Mouse (Mus musculus) thymus, adult 2 months (tissue): Measurements from ENCODE around the gene Tma7. TPM values are rescaled to one million over a fixed set of nuclear protein-coding genes. Genes with fewer than 3 reads are reported as not detected.

Experiments
- DNase-seq: peaks from one replicate; pipeline ENCODE4 v3.0.0; 2021
- H3K27ac ChIP-seq: fragments of 200-500 bp; 2 replicates; pipeline ENCODE4 v1.5.1; 2012; ENCODE audit warnings: low read length, control low read depth; ENCODE audit not compliant: control insufficient read depth, insufficient read depth
- H3K27me3 ChIP-seq: fragments of 200-500 bp; 2 replicates; pipeline ENCODE4 v1.6.1; 2012; ENCODE audit warnings: mild to moderate bottlenecking, low read length, moderate library complexity, mixed read lengths; ENCODE audit not compliant: control insufficient read depth, insufficient read depth
- H3K36me3 ChIP-seq: fragments of 200-500 bp; 2 replicates; pipeline ENCODE4 v1.6.1; 2012; ENCODE audit warnings: mild to moderate bottlenecking, low read length, moderate library complexity; ENCODE audit not compliant: control insufficient read depth, insufficient read depth
- H3K4me1 ChIP-seq: fragments of 200-500 bp; replicated peaks from 2 replicates; pipeline ENCODE4 v1.6.1; 2012; ENCODE audit warnings: low read length; ENCODE audit not compliant: control insufficient read depth, insufficient read depth
- H3K4me3 ChIP-seq: fragments of 200-500 bp; 2 replicates; pipeline ENCODE4 v1.5.1; 2012; ENCODE audit warnings: mild to moderate bottlenecking, low read length, control low read depth, moderate library complexity; ENCODE audit not compliant: control insufficient read depth, insufficient read depth
- CTCF ChIP-seq: fragments of 200-500 bp; IDR thresholded peaks from 2 replicates; pipeline ENCODE4 v1.5.1; 2012; ENCODE audit warnings: mild to moderate bottlenecking, control low read depth, low read length, moderate library complexity, borderline replicate concordance; ENCODE audit not compliant: control insufficient read depth, poor library complexity, insufficient read depth; ENCODE audit errors: extremely low read depth
- POLR2A ChIP-seq: fragments of 200-500 bp; IDR thresholded peaks from 2 replicates; pipeline ENCODE4 v1.6.1; 2012; ENCODE audit warnings: mild to moderate bottlenecking, low read length, control low read depth, moderate library complexity; ENCODE audit not compliant: control insufficient read depth, poor library complexity, insufficient read depth; ENCODE audit errors: extremely low read depth
- WGBS: fragments of 180-500 bp; shearing (Covaris S2); methylation state at CpG from one replicate; pipeline ENCODE4 v1.1.7; 2018; 5-methylcytosine and 5-hydroxymethylcytosine counted together
- polyA plus RNA-seq: library from polyadenylated mRNA; depleted of rRNA; stranded (reverse); fragments of >200 nt; gene quantifications from 2 replicates; pipeline ENCODE4 v1.2.3, GENCODE M21; 2012

Tma7 gene
- polyA plus RNA-seq, 1 experiment: 52.2 TPM

GRCm38 (mm10) chr9:109059136-109059903, 23.1 kb downstream of the Tma7 start, which contains the start of gene Trex1:
Trex1 (minus strand) TSS chr9:109059734.
- H3K4me3 ChIP-seq: peak within 1 kb of the TSS; percentile 53
- H3K27me3 ChIP-seq: no peaks in the 10 kb centered on the region
- H3K4me1 ChIP-seq: peaks cover 43% of the 10 kb centered on the region
- peak; percentile 84 for DNase-seq
- WGBS: 3% methylated on average over 15 of the region's 15 CpGs
- peak within 1 kb of the TSS; percentile 73 for H3K27ac ChIP-seq
- peaks cover 25% of the 10 kb centered on the region for H3K36me3 ChIP-seq
- peak; percentile 54; the same call in 1 of the 2 replicates for TF ChIP-seq POLR2A
- peak; percentile 94; the same call in 1 of the 2 replicates for TF ChIP-seq CTCF

GRCm38 (mm10) chr9:109058006-109058765, 24.2 kb downstream of the Tma7 start:
- Histone ChIP-seq H3K36me3 (peaks cover 20% of the 10 kb centered on the region; the same call in 1 of the 2 replicates), H3K27me3 (no peaks in the 10 kb centered on the region), H3K4me1 (peaks cover 52% of the 10 kb centered on the region), H3K4me3 (peak overlapping the region; percentile 53), H3K27ac (peak overlapping the region; percentile 73)
- no peak for DNase-seq
- TF ChIP-seq POLR2A (no peak), CTCF (no peak)
- 77% methylated on average over 19 of the region's 19 CpGs for WGBS

- H3K27me3 ChIP-seq: no peaks in the 10 kb centered on the region
- no peak for DNase-seq
- H3K4me3 ChIP-seq: no peak overlapping the region
- peak overlapping the region; percentile 73; the same call in 1 of the 2 replicates for H3K27ac ChIP-seq
- no peak for TF ChIP-seq CTCF
- TF ChIP-seq POLR2A: no peak
- WGBS: 76% methylated on average over 5 of the region's 5 CpGs
- H3K4me1 ChIP-seq: peaks cover 59% of the 10 kb centered on the region
- peaks cover 20% of the 10 kb centered on the region; the same call in 1 of the 2 replicates for H3K36me3 ChIP-seq
Measured at GRCm38 (mm10) chr9:109057543-109057942, 24.8 kb downstream of the Tma7 start.

- DNase-seq: no peak
- TF ChIP-seq POLR2A (no peak), CTCF (no peak)
- H3K4me3 ChIP-seq: no peak overlapping the region
- peaks cover 65% of the 10 kb centered on the region for H3K4me1 ChIP-seq
- 83% methylated on average over 4 of the region's 4 CpGs for WGBS
- H3K36me3 ChIP-seq: peaks cover 20% of the 10 kb centered on the region; the same call in 1 of the 2 replicates
- H3K27me3 ChIP-seq: no peaks in the 10 kb centered on the region
- peak overlapping the region; percentile 15; the same call in 1 of the 2 replicates for H3K27ac ChIP-seq
Measured at GRCm38 (mm10) chr9:109056916-109057315, 25.5 kb downstream of the Tma7 start.

- peak overlapping the region; percentile 23; the same call in 1 of the 2 replicates for H3K27ac ChIP-seq
- H3K27me3 ChIP-seq: no peaks in the 10 kb centered on the region
- peaks cover 72% of the 10 kb centered on the region for H3K4me1 ChIP-seq
- no peak for TF ChIP-seq CTCF
- no peak for TF ChIP-seq POLR2A
- no peak overlapping the region for H3K4me3 ChIP-seq
- H3K36me3 ChIP-seq: peaks cover 20% of the 10 kb centered on the region; the same call in 1 of the 2 replicates
- WGBS: 87% methylated on average over 17 of the region's 17 CpGs
- DNase-seq: no peak
Measured at GRCm38 (mm10) chr9:109056081-109056690, 26.2 kb downstream of the Tma7 start.

GRCm38 (mm10) chr9:109055271-109056030, 26.9 kb downstream of the Tma7 start:
- Histone ChIP-seq H3K36me3 (peaks cover 20% of the 10 kb centered on the region; the same call in 1 of the 2 replicates), H3K27me3 (no peaks in the 10 kb centered on the region), H3K4me1 (peaks cover 78% of the 10 kb centered on the region), H3K4me3 (peak overlapping the region; percentile 51), H3K27ac (peak overlapping the region; percentile 80; the same call in 1 of the 2 replicates)
- DNase-seq: no peak
- no peak for TF ChIP-seq POLR2A
- no peak for TF ChIP-seq CTCF
- WGBS: 79% methylated on average over 12 of the region's 12 CpGs
